Mouse (Mus musculus) spleen, adult 2 months (tissue): Measurements from ENCODE around the gene Tubgcp6.

Source experiments
- CTCF ChIP-seq: fragments of 200-500 bp; IDR thresholded peaks from 2 replicates; pipeline ENCODE4 v1.5.1; 2011; ENCODE audit warnings: mild to moderate bottlenecking, inconsistent platforms; ENCODE audit not compliant: insufficient read depth, insufficient read length, insufficient replicate concordance; ENCODE audit errors: extremely low read depth
- POLR2A ChIP-seq: fragments of 200-500 bp; IDR thresholded peaks from 2 replicates; pipeline ENCODE4 v1.6.1; 2011; ENCODE audit warnings: low read depth, low read length, inconsistent platforms

DNA sequence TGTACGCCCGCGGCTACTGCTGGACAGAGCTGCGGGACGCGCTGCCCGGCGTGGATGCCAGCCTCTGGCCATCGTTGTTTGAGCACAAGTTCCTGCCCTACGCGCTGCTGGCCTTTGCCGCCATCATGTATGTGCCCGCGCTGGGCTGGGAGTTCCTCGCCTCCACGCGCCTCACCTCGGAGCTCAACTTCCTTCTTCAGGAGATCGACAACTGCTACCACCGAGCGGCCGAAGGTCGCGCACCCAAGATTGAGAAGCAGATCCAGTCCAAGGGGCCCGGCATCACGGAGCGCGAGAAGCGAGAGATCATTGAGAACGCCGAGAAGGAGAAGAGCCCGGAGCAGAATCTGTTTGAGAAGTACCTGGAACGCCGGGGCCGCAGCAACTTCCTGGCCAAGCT is 55.3 kb downstream of the Tubgcp6 start:
- TF ChIP-seq CTCF (no peak), POLR2A (no peak)
